Mouse (Mus musculus) megakaryocyte, embryonic 14.5 days (primary cell): ENCODE data around the gene Arpc1a.

Experiments used
- FLI1 ChIP-seq: IDR thresholded peaks from 2 replicates; pipeline ENCODE4 v1.6.1; 2012; ENCODE audit warnings: low read length, inconsistent platforms, mixed read lengths
- GATA1 ChIP-seq: IDR thresholded peaks from 3 replicates; pipeline ENCODE4 v1.6.1; 2012; ENCODE audit warnings: mixed read lengths, low read length, inconsistent platforms, borderline replicate concordance

- TF ChIP-seq GATA1 = no peak
- TF ChIP-seq FLI1 = no peak
These were observed 55.2 kb downstream of the Arpc1a start for GRCm38 (mm10) chr5:145138836-145139235.
